Mouse (Mus musculus) liver, postnatal 0 days (tissue): ENCODE results near the gene Atp5s.

Experiments
- CTCF ChIP-seq: sonication (generic); IDR thresholded peaks from 2 replicates; pipeline ENCODE4 v1.5.1; 2016; ENCODE audit warnings: antibody characterized with exemption, low read depth
- EP300 ChIP-seq: IDR thresholded peaks from 2 replicates; pipeline ENCODE4 v1.6.1; 2016; ENCODE audit warnings: antibody characterized with exemption, low read depth, mild to moderate bottlenecking

DNA sequence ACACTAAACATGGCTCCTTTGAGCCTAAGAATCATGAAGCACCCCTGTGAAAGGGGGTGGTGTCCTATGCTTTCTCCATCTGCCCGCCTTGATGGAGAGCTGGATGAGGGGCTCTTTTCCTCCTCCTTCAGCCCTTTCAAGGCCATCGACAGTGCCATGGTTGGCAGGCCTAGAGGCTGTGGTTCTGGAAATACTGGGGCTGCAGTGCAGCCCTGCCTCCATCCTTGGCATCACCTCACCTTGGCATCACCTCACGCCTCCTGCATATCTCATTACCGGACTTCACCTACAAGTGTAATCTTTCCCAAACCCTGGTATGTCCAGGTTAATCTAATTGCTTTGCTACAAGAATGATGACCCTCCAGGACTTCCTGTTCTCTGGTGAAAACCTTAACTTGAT, 48.6 kb upstream of the Atp5s start:
- TF ChIP-seq EP300 (no peak), CTCF (no peak)
